Mouse (Mus musculus): ENCODE measurements around the gene Vegfd. TPM values are rescaled to one million over a fixed set of nuclear protein-coding genes. Genes with fewer than 3 reads are reported as not detected.

Gene Vegfd
- total RNA-seq, 2 experiments from 2014 or later: 11.7 to 19.3 TPM

Other genes starting within 250 kb of the Vegfd start
- gene Ace2, start 234.0 kb upstream of the Vegfd start, total RNA-seq (2015; ENCODE audit: low replicate concordance): not detected in 2 replicates
- gene Ace2, start 234.0 kb upstream of the Vegfd start, total RNA-seq (2017; ENCODE audit: low replicate concordance): not detected in 2 replicates
- gene Bmx, start 115.2 kb upstream of the Vegfd start, total RNA-seq (2015; ENCODE audit: low replicate concordance): 2.5 TPM in 1 of 2 replicates, not detected in the other
- 0.61 and 3.9 TPM in 2 replicates for gene Bmx, start 115.2 kb upstream of the Vegfd start, total RNA-seq (2017; ENCODE audit: low replicate concordance)
- gene Pir, start 104.0 kb upstream of the Vegfd start, total RNA-seq (2015; ENCODE audit: low replicate concordance): 27.7 and 32.1 TPM in 2 replicates
- gene Pir, start 104.0 kb upstream of the Vegfd start, total RNA-seq (2017; ENCODE audit: low replicate concordance): 37.7 and 38.7 TPM in 2 replicates
- gene Piga, start 46.4 kb downstream of the Vegfd start, total RNA-seq (2015; ENCODE audit: low replicate concordance): 25.6 and 29.3 TPM in 2 replicates
- 31.9 and 42.4 TPM in 2 replicates for gene Piga, start 46.4 kb downstream of the Vegfd start, total RNA-seq (2017; ENCODE audit: low replicate concordance)
- gene Asb11, start 63.6 kb downstream of the Vegfd start, total RNA-seq (2015; ENCODE audit: low replicate concordance): 0.72 TPM in 1 of 2 replicates, not detected in the other
- 0.51 TPM in 1 of 2 replicates, not detected in the other for gene Asb11, start 63.6 kb downstream of the Vegfd start, total RNA-seq (2017; ENCODE audit: low replicate concordance)
- gene Asb9, start 132.9 kb downstream of the Vegfd start, total RNA-seq (2015; ENCODE audit: low replicate concordance): not detected in 2 replicates
- not detected in 2 replicates for gene Asb9, start 132.9 kb downstream of the Vegfd start, total RNA-seq (2017; ENCODE audit: low replicate concordance)